Mouse (Mus musculus): ENCODE measurements around the gene Zbtb37. TPM values are rescaled to one million over a fixed set of nuclear protein-coding genes. Genes with fewer than 3 reads are reported as not detected.
"Not testable (repeated sequence)": the region's sequence is repeated elsewhere in the genome, so short reads cannot be mapped to it uniquely, and the experiment has no call there.

Zbtb37 gene
- polyA plus RNA-seq, 1 experiment from 2014 or later, result 6.6 TPM

DNA sequence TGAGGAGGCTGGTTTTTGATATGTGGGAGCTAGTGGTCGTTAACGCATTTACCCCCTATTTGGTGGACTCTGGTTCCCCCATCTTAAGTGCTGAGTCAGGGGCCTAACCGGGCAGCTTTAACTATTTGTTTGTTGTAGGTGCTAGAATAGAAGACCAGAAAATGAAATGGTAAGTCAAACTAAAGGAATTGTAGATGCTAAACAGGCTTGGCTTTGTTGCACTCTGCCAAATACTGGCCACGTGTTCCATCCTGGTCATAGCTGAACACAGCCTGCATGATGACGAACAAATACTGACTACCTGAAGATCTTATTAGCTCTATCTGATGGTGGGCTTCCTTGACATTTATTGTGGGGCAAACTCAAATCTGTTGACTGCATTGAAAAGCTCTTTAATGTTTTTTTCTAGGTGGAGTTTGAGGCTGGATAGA is 1.8 kb upstream of the Zbtb37 start:
- H3K9ac ChIP-seq (ENCODE audit: low read length), result peak overlapping the region; percentile 96
- H3K4me1 ChIP-seq (replicated peaks; ENCODE audit: control insufficient read depth, insufficient read depth, low read length), result peaks cover 9% of the 10 kb centered on the region
- H3K9me3 ChIP-seq (ENCODE audit: control insufficient read depth, low read length), result no peaks in the 10 kb centered on the region
- no peak for ATAC-seq (replicated peaks; ENCODE audit: low FRiP score, low TSS enrichment, low read depth)
- no peaks in the 10 kb centered on the region for H3K27me3 ChIP-seq (replicated peaks; ENCODE audit: control insufficient read depth, insufficient read depth, low read length)
- WGBS, result under 1% methylated on average over 5 of the region's 5 CpGs
- peak overlapping the region; percentile 64 for H3K4me2 ChIP-seq (ENCODE audit: low read length)
- peak overlapping the region; percentile 89 for H3K27ac ChIP-seq (ENCODE audit: low read depth)
- H3K36me3 ChIP-seq (ENCODE audit: control insufficient read depth, insufficient read depth, low read length), result peaks cover 49% of the 10 kb centered on the region
- DNase-seq (ENCODE audit: low spot score), result peak; percentile 72
- peak overlapping the region; percentile 93 for H3K4me3 ChIP-seq (ENCODE audit: low read depth, low read length)

DNA sequence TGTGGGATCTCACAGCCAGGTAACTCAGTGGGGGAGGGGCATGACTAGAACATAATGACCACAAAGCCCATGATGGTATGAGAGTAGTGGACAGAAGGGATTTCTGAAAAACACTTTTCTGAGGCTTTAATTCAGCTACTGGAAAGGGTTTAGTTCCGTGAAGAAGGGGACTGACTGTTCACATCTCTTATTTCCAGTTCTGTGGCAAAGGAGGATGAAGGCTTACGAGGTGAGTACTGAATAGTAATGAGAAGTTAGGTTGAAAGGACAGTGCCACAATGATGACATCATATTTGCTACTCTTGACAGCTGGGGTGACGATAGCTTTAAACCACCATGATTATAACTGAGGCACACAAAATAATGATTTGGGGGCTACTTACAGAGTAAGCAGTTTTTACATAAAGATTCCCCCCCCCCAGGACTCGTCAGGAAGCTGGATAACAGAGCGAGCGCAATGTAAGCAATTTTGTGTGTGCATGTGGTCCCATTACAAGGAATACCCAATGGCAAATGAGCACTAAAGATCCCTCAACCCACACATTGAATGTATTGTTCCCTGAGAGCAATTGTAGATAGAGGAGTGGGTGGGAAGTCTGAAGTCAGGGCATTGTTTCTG is 1.2 kb upstream of the Zbtb37 start:
- no peak for DNase-seq (ENCODE audit: low spot score)
- WGBS, result 0% methylated on average over 6 of the region's 6 CpGs

DNA sequence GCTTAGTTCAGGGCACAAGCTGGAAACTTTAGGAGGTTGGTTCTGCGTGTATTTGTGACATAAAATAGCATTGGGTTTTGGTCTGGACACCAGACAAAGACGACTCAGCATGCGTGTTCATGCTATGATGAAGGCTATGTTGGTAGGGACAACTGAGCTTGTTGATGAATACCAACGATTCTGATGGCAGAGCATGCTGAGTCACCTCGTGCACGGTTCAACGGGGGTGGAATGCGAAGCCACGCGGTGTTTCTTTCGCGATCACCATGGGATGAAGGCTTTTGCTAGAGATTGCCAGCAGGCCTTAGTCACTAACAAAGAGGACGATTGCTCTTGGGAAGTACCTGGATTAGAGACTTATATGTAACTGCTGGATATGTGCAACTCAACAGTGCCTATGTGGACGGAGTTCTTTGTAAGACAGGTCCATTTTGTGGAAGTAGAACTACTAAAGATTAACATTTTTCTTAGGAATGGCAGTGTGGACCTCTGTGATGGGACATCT is 684 bp upstream of the Zbtb37 start:
- Histone ChIP-seq H3K27ac (ENCODE audit: low read depth) (peak overlapping the region; percentile 89), H3K4me1 (replicated peaks; ENCODE audit: control insufficient read depth, insufficient read depth, low read length) (peaks cover 9% of the 10 kb centered on the region), H3K4me3 (ENCODE audit: low read depth, low read length) (peak overlapping the region; percentile 93), H3K27me3 (replicated peaks; ENCODE audit: control insufficient read depth, insufficient read depth, low read length) (no peaks in the 10 kb centered on the region), H3K4me2 (ENCODE audit: low read length) (peak overlapping the region; percentile 64), H3K9ac (ENCODE audit: low read length) (peak overlapping the region; percentile 96), H3K9me3 (ENCODE audit: control insufficient read depth, low read length) (no peaks in the 10 kb centered on the region), H3K36me3 (ENCODE audit: control insufficient read depth, insufficient read depth, low read length) (peaks cover 57% of the 10 kb centered on the region)
- WGBS, result 0% methylated on average over 14 of the region's 14 CpGs
- DNase-seq (ENCODE audit: low spot score) (no peak), ATAC-seq (replicated peaks; ENCODE audit: low FRiP score, low TSS enrichment, low read depth) (peak; percentile 11)

More for the DNA sequence above, 1.2 kb upstream of the Zbtb37 start:
- Histone ChIP-seq H3K9ac (ENCODE audit: low read length) (peak overlapping the region; percentile 96), H3K4me2 (ENCODE audit: low read length) (peak overlapping the region; percentile 64), H3K36me3 (ENCODE audit: control insufficient read depth, insufficient read depth, low read length) (peaks cover 54% of the 10 kb centered on the region), H3K9me3 (ENCODE audit: control insufficient read depth, low read length) (no peaks in the 10 kb centered on the region), H3K27ac (ENCODE audit: low read depth) (peak overlapping the region; percentile 89), H3K27me3 (replicated peaks; ENCODE audit: control insufficient read depth, insufficient read depth, low read length) (no peaks in the 10 kb centered on the region), H3K4me3 (ENCODE audit: low read depth, low read length) (peak overlapping the region; percentile 93), H3K4me1 (replicated peaks; ENCODE audit: control insufficient read depth, insufficient read depth, low read length) (peaks cover 9% of the 10 kb centered on the region)
- no peak for ATAC-seq (replicated peaks; ENCODE audit: low FRiP score, low TSS enrichment, low read depth)

DNA sequence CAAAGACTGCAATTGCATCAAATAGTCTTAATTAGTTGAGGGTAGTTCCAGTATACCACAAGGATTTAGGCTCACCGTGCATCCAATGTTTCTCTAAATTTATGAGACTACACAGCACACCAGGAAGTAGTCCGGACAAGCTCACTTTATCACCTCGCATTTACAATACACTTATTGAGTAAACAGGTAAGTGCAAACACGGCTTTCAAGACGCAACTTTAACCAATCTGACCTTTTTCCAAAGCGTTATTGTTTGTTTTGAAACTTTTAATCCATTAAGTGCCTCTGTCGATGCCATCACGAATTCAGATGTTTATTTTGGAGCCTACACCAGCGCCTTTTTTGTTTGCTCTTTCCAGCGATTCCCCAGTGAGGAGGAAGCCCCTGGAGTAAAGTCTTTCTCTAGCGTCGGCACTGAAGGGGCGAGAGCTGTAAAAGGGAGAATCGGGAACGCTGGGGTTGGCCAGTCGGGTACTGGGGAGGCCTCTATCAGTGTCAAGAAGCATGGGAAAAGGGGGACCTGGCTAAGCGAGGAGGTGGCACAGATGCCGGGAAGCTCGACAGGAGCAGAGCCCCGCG is 704 bp downstream of the Zbtb37 start:
- WGBS, result under 1% methylated on average over 21 of the region's 21 CpGs
- peak overlapping the region; percentile 96 for H3K9ac ChIP-seq (ENCODE audit: low read length)
- H3K4me1 ChIP-seq (replicated peaks; ENCODE audit: control insufficient read depth, insufficient read depth, low read length), result peaks cover 9% of the 10 kb centered on the region
- DNase-seq (ENCODE audit: low spot score), result no peak
- H3K4me2 ChIP-seq (ENCODE audit: low read length), result peak overlapping the region; percentile 79
- H3K27me3 ChIP-seq (replicated peaks; ENCODE audit: control insufficient read depth, insufficient read depth, low read length), result no peaks in the 10 kb centered on the region
- H3K36me3 ChIP-seq (ENCODE audit: control insufficient read depth, insufficient read depth, low read length), result peaks cover 67% of the 10 kb centered on the region
- peak overlapping the region; percentile 93 for H3K4me3 ChIP-seq (ENCODE audit: low read depth, low read length)
- no peak for ATAC-seq (replicated peaks; ENCODE audit: low FRiP score, low TSS enrichment, low read depth)
- peak overlapping the region; percentile 89 for H3K27ac ChIP-seq (ENCODE audit: low read depth)
- no peaks in the 10 kb centered on the region for H3K9me3 ChIP-seq (ENCODE audit: control insufficient read depth, low read length)

DNA sequence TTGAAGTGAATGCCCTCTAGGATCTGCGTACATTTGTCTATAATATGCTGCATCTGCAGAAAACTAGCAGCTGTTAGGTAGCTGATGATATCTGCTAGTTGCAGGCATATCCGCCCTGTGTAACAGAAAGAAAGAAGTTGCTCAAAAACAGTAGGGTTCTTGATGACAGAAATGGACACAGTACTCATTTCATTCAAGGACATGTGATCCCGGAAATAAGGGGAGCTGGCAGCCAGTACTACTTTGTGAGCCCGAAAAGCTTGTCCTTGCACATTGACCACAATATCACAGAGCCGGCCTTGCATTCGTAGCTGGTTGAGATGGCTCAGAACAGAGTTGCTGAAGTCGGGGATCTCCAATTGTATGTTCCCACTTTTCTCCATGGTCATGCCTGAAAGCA is 2.3 kb downstream of the Zbtb37 start:
- whole genome bisulfite sequencing, result 91% methylated on average over 7 of the region's 7 CpGs
- peaks cover 9% of the 10 kb centered on the region for H3K4me1 ChIP-seq (replicated peaks; ENCODE audit: control insufficient read depth, insufficient read depth, low read length)
- H3K9me3 ChIP-seq (ENCODE audit: control insufficient read depth, low read length), result no peaks in the 10 kb centered on the region
- no peak overlapping the region for H3K27ac ChIP-seq (ENCODE audit: low read depth)
- ATAC-seq (replicated peaks; ENCODE audit: low FRiP score, low TSS enrichment, low read depth), result no peak
- no peak overlapping the region for H3K4me2 ChIP-seq (ENCODE audit: low read length)
- H3K4me3 ChIP-seq (ENCODE audit: low read depth, low read length), result no peak overlapping the region
- DNase-seq (ENCODE audit: low spot score), result no peak
- H3K9ac ChIP-seq (ENCODE audit: low read length), result no peak overlapping the region
- H3K27me3 ChIP-seq (replicated peaks; ENCODE audit: control insufficient read depth, insufficient read depth, low read length), result no peaks in the 10 kb centered on the region
- H3K36me3 ChIP-seq (ENCODE audit: control insufficient read depth, insufficient read depth, low read length), result peaks cover 52% of the 10 kb centered on the region

DNA sequence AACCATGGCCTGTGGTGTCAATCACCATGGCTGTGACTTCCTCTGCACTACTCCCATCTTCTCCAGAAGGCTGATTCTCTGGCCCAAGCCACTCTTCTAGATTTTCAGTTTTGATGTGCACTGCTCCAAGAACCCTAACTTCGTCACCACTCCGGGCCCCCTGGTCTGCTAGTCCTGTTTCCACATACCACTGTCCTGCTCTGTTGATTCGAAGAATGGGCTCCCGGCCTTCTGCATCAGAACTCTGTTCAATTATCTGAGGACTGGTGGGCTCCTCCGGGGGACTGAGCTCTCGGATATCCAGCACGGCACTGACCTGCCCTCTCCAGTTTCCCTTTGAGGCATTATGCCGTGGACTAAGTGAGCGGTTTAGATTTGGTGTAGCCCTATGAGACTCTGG is 2.8 kb downstream of the Zbtb37 start:
- H3K27me3 ChIP-seq (replicated peaks; ENCODE audit: control insufficient read depth, insufficient read depth, low read length), result no peaks in the 10 kb centered on the region
- H3K4me2 ChIP-seq (ENCODE audit: low read length), result no peak overlapping the region
- no peak for ATAC-seq (replicated peaks; ENCODE audit: low FRiP score, low TSS enrichment, low read depth)
- WGBS, result 93% methylated on average over 9 of the region's 9 CpGs
- no peaks in the 10 kb centered on the region for H3K9me3 ChIP-seq (ENCODE audit: control insufficient read depth, low read length)
- peaks cover 9% of the 10 kb centered on the region for H3K4me1 ChIP-seq (replicated peaks; ENCODE audit: control insufficient read depth, insufficient read depth, low read length)
- DNase-seq (ENCODE audit: low spot score), result no peak
- no peak overlapping the region for H3K4me3 ChIP-seq (ENCODE audit: low read depth, low read length)
- no peak overlapping the region for H3K9ac ChIP-seq (ENCODE audit: low read length)
- H3K36me3 ChIP-seq (ENCODE audit: control insufficient read depth, insufficient read depth, low read length), result peaks cover 47% of the 10 kb centered on the region
- no peak overlapping the region for H3K27ac ChIP-seq (ENCODE audit: low read depth)

DNA sequence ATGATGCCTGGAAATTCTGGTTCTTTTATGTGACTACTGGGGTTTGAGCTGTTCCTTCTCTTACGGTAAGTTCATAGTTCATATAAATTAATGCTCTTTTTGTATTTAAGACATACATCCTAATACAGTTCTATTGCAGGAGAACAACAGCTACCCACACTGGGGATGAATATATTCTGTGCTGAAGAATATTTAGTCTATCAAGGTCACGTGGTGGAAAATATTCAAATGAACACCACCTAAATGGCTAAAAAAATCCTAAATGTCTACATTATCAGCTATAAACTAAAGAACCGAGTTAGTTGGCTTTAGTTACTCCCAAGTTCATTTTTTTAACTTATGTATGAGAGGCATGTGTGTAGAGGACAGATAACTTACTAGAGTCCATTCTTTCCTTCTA is 4.6 kb downstream of the Zbtb37 start:
- Histone ChIP-seq H3K9ac (ENCODE audit: low read length) (no peak overlapping the region), H3K27ac (ENCODE audit: low read depth) (no peak overlapping the region), H3K27me3 (replicated peaks; ENCODE audit: control insufficient read depth, insufficient read depth, low read length) (no peaks in the 10 kb centered on the region), H3K4me3 (ENCODE audit: low read depth, low read length) (no peak overlapping the region), H3K9me3 (ENCODE audit: control insufficient read depth, low read length) (no peaks in the 10 kb centered on the region), H3K4me2 (ENCODE audit: low read length) (no peak overlapping the region), H3K36me3 (ENCODE audit: control insufficient read depth, insufficient read depth, low read length) (peaks cover 38% of the 10 kb centered on the region), H3K4me1 (replicated peaks; ENCODE audit: control insufficient read depth, insufficient read depth, low read length) (peaks cover 9% of the 10 kb centered on the region)
- DNase-seq (ENCODE audit: low spot score) (no peak), ATAC-seq (replicated peaks; ENCODE audit: low FRiP score, low TSS enrichment, low read depth) (no peak)
- WGBS, result 94% methylated on average over 3 of the region's 3 CpGs

DNA sequence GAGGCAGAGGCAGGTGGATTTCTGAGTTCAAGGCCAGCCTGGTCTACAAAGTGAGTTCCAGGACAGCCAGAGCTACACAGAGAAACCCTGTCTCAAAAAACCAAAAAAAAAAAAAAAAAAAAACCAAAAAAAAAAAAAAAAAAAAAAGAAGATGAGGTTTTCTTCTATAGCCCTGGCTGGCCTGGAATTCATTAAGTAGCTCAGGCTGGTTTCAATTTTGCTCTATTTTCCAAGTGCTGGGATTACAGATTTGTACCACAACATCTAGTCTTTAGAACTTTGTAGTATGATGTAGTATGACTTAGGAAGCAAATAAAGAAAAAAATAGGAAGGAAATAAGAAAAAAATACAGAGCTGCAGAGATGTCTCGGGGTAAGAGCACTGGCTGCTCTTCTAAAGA is 6.2 kb downstream of the Zbtb37 start:
- H3K4me1 ChIP-seq (replicated peaks; ENCODE audit: control insufficient read depth, insufficient read depth, low read length); ATAC-seq (replicated peaks; ENCODE audit: low FRiP score, low TSS enrichment, low read depth); H3K27ac ChIP-seq (ENCODE audit: low read depth); H3K9ac ChIP-seq (ENCODE audit: low read length); H3K9me3 ChIP-seq (ENCODE audit: control insufficient read depth, low read length); H3K27me3 ChIP-seq (replicated peaks; ENCODE audit: control insufficient read depth, insufficient read depth, low read length); H3K4me2 ChIP-seq (ENCODE audit: low read length); H3K4me3 ChIP-seq (ENCODE audit: low read depth, low read length); DNase-seq (ENCODE audit: low spot score): not testable (repeated sequence)
- peaks cover 44% of the 10 kb centered on the region for H3K36me3 ChIP-seq (ENCODE audit: control insufficient read depth, insufficient read depth, low read length)
- 95% methylated on average over 1 of the region's 1 CpGs for WGBS

DNA sequence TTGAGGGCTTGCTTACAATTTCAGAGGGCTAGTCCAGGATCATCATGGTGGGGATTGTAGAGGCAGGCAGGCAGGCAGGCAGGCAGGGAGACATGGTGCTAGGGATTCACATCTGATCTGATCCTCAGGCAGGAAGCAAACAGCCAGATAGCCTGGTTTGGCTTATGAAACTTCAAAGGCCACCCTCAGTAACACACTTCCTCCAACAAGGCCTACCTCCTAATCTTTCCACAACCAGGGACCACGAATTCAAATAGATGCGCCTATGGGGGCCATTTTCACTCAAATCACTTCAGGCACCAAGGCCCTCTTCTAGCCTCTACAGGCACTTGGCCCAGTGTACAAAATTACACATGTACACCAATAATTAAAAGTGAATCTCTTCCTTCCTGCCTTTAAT is 7.5 kb downstream of the Zbtb37 start:
- DNase-seq (ENCODE audit: low spot score) (no peak), ATAC-seq (replicated peaks; ENCODE audit: low FRiP score, low TSS enrichment, low read depth) (no peak)
- Histone ChIP-seq H3K27me3 (replicated peaks; ENCODE audit: control insufficient read depth, insufficient read depth, low read length) (no peaks in the 10 kb centered on the region), H3K9me3 (ENCODE audit: control insufficient read depth, low read length) (no peaks in the 10 kb centered on the region), H3K9ac (ENCODE audit: low read length) (no peak overlapping the region), H3K4me1 (replicated peaks; ENCODE audit: control insufficient read depth, insufficient read depth, low read length) (no peaks in the 10 kb centered on the region; the same call in 1 of the 2 replicates), H3K36me3 (ENCODE audit: control insufficient read depth, insufficient read depth, low read length) (peaks cover 39% of the 10 kb centered on the region), H3K4me3 (ENCODE audit: low read depth, low read length) (no peak overlapping the region), H3K27ac (ENCODE audit: low read depth) (no peak overlapping the region), H3K4me2 (ENCODE audit: low read length) (no peak overlapping the region)
- WGBS, result 86% methylated on average over 2 of the region's 2 CpGs

Measured in intestine, embryonic 14.5 days (tissue).